Mouse (Mus musculus) left cerebral cortex, postnatal 14 days (tissue): ENCODE data around the gene Mrps21. TPM values are rescaled to one million over a fixed set of nuclear protein-coding genes. Genes with fewer than 3 reads are reported as not detected.
"Not testable (repeated sequence)": the region's sequence is repeated elsewhere in the genome, so short reads cannot be mapped to it uniquely, and the experiment has no call there.

Source experiments
- DNase-seq, 2 experiments: peaks; one replicate each; pipeline ENCODE4 v3.0.0; 2021 to 2022; ENCODE audit warnings: low spot score in 2 of 2, mixed read lengths in 1 of 2
- intact Hi-C: fragments of 180-260 bp; cut with DNase I; formaldehyde crosslinking; loops from one replicate; pipeline ENCODE4 v1.15.1; 2025
- total RNA-seq, 2 experiments: library from RNA; stranded (reverse); gene quantifications; 2 replicates each; pipeline ENCODE4 v1.2.3; 2021

Mrps21 gene
- total RNA-seq, 2 experiments from 2014 or later, result 152 to 157 TPM

DNA sequence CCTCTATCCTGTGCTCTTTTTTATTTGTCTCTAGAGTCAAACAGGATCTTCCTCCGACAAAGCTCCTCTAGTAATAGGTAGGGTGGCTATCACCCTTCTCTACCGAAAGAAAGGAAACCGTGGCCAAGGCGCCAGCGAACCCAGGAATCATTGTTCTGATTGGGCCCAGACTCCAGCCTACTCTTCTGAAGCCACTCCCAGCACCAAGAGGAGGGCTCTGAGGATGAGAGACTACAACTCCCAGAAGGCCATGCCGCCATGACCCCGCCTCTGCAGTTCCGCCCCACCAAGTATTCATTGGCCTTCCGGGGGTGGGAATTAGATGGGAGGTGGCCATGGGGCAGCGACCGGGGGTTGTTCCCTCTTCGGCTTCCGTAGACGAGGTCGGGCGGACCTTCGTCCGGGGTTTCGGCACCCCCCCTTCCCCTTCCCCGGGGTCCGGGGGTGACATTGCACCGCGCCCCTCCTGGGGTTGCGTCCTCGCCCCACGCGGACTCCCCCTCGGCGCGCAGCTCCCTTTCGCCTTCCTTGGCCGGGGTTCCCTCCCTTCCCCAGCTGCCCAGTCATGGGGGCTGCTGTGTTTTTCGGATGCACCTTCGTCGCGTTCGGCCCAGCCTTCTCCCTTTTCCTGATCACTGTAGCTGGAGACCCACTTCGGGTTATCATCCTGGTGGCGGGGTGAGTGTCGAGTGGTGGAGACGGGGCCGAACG is 22.4 kb upstream of the Mrps21 start, which contains the start of gene Aph1a:
Gene Aph1a, plus strand, starts transcription at position 364 of the 711 bp plus-strand sequence.
- intact Hi-C loops, result not testable (repeated sequence)

DNA sequence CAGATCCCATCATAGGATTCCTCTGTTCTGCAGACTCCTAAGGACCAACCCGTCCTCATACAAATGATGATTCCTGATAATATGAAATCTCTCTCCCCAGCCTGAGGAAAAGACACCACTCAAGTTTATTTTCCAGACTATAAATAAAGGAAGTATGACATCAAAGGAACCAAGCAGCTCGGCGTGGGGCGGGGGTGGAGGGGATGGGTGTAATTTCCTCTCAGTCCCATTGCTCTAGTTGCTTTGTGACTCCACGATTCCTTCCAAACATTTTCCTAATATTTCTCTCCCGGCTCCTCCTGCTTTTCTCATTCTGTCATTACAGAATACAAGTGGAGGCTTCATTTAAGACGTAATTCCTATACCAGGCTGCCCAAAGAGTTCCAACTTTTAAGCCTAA is 21.8 kb upstream of the Mrps21 start:
- no peak for DNase-seq
- intact Hi-C loops, result no loop called here

More for the DNA sequence above, 22.4 kb upstream of the Mrps21 start, which contains the start of gene Aph1a:
- DNase-seq, result peak; percentile 95 to 97

DNA sequence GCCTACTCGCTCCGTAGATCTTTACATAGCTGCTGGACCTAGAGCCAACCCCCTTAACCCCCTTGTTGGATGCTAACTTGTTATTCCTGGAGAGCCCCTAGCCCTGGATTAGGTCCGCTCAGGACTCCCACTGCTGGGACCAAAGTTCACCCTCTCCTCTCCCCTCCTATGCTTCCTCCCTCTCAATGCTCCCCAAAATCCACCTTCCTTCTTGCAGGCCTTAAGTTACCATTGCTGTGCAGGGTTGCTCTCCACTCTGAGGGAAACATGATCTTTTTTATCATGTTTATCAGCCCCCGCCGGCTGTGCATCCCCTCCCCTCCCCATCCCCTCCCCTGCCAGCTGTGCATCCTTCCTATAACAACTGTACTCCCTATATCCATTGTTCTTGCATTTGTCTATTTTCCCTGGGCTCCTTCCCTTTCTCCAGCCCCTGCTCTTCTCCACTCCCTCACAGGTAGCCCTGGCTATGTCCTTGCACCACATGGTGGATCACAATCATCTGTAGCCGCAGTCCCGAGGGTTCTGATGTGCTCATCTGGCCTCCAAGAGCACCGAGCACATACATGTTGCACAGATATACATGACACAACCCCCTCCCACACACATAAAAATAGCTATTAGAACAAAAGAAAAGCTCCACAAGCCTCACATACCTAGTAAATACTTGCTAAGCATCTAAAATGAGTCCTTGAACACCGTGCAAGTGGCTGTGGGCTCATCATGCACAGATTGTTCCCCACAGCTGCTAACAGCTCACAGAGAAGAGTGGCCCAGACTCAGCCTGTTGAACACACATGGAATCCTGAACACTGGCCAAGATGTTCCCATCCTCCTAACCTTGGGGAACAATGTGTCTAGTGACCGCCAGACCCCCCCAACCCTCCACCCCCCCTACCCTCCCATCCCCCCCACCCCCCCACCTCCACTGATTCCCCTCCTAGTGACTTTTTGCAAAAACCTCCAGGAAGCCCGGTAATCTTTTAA is 21.0 kb upstream of the Mrps21 start:
- intact Hi-C loops, result no loop called here
- no peak for DNase-seq

DNA sequence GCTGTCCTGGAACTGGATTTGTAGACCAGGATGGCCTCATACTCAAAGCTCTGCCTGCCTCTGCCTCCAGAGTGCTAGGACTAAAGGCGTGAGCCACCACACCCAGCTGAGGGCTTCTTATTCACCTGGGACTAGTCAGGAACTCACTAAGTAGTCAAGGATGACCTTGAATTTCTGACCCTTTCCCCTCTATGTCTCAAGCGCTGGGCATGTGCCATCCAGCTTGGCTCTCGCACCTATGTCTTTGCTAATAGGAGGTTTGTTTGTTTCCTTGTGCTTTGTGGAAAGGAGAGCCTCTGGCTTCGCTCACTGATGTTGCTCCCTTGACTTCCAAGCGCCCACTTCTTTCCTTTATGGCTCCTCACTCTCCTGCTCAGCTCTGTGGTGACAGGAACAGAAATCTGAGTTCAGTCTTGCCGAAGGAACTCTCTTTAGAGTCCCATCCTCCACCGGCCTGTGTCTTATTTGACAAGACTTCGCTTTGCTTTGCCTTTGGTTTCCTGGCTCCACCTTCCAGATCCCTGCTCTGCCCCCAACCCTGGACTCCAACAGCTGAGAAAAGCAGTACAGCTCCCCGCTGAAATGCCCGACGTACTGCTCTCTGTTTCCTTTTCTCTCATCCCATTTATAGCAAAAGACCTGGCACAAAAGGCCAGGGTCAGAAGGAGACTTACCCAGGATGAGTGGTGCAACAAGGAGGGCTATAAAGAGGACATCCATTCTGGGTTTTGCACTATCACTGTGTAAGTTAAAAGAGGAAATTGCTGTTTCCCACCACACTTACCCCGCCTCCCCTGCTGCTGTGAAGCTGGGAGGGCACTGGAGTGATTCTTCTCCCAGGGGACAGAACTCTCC is 20.1 kb upstream of the Mrps21 start, which contains the start of gene BC028528:
Gene BC028528, minus strand, starts transcription at position 795 of the 855 bp plus-strand sequence.
- DNase-seq, result no peak

DNA sequence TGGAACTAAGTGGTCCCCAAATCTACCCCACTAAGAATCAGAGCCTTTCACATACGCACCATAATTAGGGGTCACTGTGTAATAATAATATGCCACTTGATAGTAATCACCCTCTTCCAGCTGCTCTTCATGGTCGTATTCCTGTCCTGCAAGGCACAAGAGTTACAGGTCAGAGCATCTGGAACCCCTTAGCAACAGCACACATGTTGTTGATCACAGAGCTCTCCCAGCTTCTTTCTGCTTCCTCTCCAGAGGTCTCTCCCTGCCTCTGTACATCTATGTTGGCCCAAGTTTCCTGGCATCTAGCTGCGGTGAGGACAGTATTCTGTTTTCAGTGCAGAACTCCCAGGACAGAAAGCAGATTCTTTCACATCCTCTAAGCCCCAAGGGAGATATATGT is 18.3 kb upstream of the Mrps21 start:
- intact Hi-C loops, result loop anchor here (10.0 kb wide), 1 partner anchor 165 kb away; the partner anchor contains the start of gene Vps45

More for the DNA sequence above, 20.1 kb upstream of the Mrps21 start, which contains the start of gene BC028528:
- intact Hi-C loops, result no loop called here

DNA sequence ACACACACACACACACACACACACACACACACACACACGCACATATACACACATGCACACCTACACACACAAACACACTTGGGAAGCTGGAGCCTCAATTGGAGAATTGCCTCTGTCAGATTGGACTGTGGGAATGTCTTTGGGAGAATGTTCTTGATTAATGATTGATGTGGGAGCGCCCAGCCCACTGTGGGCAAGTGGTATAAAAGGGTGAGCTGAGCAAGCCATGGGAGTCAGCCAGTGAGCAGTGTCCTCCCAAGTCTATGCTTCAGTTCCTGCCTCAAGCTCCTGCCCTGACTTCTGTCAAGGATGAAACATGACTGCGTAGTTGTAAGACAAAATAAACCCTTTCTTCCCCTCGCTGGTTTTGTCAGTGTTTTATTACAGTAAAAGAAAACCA is 16.3 kb upstream of the Mrps21 start:
- intact Hi-C loops, result loop anchor here (10.0 kb wide), 1 partner anchor 167 kb away; the partner anchor contains the start of gene Vps45
- no peak for DNase-seq

More for the DNA sequence above, 18.3 kb upstream of the Mrps21 start:
- no peak for DNase-seq

DNA sequence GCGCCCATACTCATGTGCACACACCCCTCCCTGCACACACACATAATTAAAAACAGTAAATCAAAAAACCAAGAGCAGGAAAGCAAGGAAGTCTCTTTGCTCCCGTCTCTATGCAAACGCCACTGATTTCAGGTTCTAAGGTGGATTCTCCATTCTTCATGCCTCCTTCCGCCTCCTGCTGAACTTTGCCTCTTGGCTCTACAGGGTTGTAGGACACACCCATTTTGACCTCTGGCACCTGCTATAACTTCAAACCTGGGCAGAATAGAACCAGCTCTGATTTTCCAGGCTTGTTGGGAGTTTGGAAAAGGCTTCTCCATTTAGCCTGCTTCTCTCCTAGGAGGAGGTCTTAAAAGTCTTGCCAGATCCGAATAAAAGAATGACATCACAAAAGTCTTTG is 13.1 kb upstream of the Mrps21 start:
- no peak for DNase-seq
- intact Hi-C loops, result loop anchor here (10.0 kb wide), 1 partner anchor 170 kb away; the partner anchor contains the start of gene Vps45

DNA sequence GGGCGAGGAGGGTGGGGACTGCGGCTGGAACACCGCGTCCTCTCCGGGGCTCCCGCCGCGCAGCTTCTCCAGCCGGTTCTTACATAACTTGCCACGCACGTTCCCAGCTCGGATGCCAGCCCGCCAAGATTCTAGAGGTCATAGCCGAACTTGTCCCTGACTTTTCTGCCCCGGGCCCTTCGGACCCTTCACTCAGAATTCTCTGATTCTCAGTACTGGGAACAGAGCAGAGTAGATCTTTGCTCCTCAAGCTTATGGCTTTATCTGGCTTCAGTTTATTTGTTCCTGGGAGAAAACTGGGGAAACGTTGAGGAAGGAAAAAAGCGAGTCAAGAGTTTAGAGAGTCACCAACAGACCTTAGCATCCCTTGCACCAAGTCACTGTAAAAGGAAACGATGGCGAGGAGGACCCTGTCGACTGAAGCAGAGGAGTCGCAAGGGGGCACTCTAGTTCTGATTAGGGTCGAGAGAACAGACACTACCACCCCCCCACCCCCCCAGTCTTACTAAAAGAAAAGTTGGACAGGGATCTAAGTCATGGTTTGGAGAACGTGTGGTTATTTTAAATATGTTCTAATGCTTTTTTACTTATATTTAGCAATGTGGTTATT is 11.6 kb upstream of the Mrps21 start:
- intact Hi-C loops, result loop anchor here (1.0 to 10.0 kb wide), 2 partner anchors 24 to 172 kb away; partner anchors contain the start of gene Vps45
- DNase-seq, result peak; percentile 85 to 88

DNA sequence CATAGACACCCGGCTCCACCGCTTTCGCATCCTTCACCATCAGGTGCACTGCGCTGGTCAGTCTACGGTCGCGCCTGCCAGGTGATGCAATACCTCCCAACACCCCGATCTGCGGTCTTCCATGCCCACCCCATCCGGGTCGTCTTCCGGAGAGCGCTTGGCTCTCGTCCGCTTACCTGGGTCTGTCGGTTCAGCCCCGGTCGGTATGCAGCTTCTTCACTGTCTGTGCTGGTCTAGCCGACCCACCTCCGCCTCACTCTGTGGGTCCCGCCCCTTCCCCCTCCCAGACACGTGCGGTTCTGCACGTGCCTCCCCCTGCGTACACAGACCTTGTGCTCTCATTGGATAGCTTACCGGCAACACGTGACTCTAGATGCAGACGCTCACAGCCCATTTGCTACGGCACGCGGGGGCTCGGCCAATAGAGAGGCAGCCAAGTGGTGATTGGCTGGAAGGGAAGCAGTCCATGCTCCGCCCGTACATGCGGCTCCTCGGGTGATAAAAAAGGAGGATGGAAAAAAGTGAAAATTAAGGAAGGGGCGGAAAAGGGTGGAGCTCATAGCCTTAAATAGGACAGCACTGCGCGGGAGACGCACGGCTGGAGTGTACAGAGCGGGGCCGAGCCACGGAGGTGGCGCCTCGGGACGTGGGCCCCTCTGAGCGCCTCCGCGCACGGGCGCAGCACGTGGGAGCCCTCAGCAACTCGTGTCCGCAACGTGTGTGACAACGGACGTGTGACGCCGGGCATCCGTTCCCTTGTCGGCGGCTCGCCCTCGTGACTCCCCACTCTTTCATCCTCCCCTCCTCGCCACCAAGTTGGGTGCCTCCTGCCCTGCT is 10.9 kb upstream of the Mrps21 start, which contains the start of gene Ciart:
Gene Ciart, minus strand, starts transcription at position 273 of the 837 bp plus-strand sequence.
- intact Hi-C loops, result loop anchor here (1.0 to 10.0 kb wide), 2 partner anchors 25 to 173 kb away; partner anchors contain the start of gene Vps45
- peak; percentile 96 to 99 for DNase-seq

DNA sequence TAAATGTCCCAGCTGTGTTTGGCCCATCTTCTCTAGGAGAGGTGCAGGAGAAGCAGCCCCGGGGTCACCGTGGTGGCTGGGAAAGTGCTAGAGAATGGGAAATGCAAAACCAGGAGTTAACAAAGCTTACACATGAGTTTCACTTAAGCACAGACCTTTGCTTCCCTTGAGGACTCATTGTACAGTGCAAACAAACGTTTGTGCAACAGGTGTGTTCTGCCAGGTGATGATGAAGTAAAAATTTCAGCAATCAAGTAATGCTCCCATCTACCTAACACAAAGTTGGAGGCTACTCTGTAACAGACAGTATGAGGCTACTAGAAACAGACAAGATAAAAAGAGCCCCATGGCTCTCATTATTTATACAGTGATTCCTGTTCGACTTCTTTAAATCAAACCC is 7.7 kb upstream of the Mrps21 start:
- DNase-seq, result no peak
- intact Hi-C loops, result no loop called here

DNA sequence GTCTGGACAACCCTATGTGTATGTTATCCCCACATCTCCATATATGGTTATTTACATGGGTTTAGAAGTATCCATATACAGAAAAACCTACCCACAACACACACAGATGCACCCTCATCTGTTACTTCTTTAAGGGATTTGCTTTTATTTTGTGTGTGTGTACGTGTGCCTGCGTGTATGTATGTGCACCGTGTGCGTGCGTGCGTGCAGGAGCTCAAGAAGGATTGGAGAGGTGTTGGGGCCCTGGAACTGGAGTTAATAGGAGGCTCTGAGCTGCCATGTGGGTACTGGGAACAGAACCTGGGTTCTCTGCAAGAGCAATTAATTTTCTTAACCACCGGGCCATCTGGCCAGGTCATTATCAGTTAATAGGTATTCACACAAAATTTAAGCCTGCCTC is 729 bp upstream of the Mrps21 start:
- DNase-seq, result no peak
- intact Hi-C loops, result no loop called here

DNA sequence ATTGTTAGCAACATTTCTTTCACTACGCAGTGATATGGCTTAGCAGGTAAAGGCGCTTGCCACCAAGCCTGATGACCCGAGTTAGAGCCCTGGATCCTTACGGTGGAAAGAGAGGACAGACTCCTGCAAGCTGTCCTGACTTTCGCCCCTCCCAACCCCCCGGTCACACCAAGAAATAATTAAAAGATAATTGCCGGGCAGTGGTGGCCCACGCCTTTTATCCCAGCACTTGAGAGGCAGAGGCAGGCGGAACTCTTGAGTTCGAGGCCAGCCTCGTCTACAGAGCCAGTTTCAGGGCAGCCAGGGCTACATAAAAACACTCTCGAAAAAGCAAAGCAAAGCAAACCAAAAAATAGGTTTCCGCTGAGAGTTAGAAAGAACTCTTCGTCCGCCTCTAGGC is 343 bp downstream of the Mrps21 start:
- intact Hi-C loops, result no loop called here
- DNase-seq, result no peak

DNA sequence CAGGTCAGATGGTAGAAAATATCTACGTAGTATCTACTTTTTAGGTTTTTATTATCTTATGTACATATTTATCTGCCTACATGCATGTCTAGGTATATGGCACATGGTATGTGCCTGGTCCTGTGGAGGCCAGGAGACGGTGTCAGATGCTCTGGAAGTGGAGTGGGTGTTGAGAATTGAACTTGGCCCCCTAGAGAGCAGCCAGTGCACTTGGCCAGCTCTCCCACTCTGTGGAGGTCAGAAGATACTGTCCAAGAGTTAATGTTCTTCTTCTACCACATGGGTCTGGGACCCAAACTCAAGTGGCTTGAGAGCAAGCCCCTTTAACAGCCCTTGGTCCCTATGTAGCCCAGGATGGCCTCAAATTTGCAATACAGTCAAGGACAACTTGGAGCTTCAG is 3.9 kb downstream of the Mrps21 start:
- intact Hi-C loops, result no loop called here

DNA sequence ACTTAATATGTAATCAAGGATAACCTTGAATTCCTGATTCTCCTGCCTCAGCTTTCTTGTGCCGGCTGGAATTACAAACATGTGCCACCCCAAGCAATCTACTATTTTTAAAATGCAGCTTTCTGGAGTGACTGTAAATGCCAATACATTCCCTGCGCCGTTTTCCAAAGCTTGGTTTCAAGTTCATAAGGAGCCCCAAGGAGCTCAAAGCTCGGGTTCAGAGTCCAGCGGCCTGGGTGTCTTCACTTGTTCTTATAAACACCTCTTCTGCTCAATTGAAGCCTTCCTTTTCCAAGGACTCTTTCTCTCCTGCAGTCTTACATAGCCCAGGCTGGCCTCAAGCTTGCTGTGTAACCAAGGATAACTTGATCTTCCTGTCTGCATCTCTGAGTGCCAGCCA is 5.2 kb downstream of the Mrps21 start:
- intact Hi-C loops, result no loop called here
- no peak for DNase-seq

More for the DNA sequence above, 3.9 kb downstream of the Mrps21 start:
- DNase-seq, result no peak

DNA sequence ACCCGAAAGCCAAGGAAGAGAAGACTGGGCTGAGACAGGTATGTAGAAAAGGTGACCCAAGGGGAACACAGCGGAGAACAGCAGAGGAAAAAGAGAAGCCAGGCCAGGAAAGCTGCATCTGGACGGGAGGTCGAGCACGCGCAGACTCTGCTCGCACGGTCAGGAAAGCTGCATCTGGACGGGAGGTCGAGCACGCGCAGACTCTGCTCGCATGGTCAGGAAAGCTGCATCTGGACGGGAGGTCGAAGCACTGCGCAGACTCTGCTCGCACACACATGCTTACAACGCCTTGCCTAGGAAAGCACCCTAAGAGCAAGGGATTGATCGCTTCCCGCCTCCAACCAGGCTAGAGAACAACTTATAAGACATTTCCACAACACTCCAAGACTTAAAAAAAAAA is 5.7 kb downstream of the Mrps21 start:
- intact Hi-C loops, result no loop called here
- DNase-seq, result no peak

DNA sequence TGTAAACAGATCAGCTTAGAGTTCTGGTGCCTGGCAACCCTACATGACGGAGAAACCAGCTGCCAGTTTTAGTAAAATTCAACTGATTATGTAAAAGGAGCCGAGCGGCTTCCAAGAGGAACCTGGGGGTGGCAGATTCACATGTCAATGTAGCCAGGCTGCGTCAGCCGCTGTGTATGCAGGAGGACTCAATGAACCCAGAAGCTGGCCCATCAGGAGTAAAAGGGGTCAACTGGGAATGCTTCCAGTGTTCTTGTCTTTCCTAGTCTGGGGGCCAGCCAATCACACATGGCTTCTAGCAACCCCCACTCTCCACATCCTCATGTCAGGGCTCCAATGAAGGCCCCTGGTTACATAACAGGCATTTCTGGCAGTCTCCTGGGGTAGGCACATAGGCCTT is 6.3 kb downstream of the Mrps21 start:
- DNase-seq, result peak; percentile 75 to 91
- intact Hi-C loops, result no loop called here

DNA sequence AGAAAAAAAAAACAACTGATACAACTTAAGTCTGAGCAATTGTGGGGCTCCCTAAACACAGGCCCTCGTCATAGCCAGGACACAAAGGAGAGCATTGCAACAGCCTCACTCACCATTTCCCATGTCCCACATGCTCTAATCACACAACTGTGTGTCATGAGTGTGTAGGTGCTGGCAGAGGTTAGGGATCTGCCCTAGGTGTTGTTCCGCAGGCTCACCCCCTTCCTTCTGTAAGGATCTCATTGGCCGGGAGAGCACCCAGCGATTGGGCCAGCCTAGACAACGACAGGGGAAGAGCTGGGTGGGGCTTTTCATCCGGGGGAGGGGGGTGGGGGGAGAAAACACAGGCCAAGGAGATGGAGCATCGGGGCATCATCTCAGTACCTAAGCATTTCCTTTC is 7.7 kb downstream of the Mrps21 start:
- DNase-seq, result no peak
- intact Hi-C loops, result loop anchor here (5.0 kb wide), 1 partner anchor 94 kb away; no protein-coding TSS in a partner anchor
